Mouse (Mus musculus): ENCODE measurements around the gene Ybx1.

DNA sequence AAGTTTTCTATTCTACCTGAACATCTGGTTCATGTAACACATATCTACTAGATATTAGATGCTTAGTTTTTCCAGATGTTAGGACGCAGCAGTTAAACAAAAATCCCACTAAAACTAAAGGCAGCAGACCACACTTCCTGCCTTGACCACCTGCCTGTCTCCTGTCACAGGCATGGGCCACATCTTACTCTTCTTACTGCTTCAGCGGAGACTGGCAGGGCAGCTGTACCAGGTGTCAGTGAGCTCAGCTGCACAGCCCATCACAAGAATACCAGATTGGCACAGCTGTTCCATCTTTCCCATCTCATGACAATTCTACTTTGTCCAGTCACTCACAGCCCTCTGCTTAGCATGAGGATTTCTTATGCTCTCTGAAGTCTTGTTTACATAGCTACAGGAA lies 3.0 kb upstream of the Ybx1 start:
- TF ChIP-seq CTCF (IDR thresholded peaks at IDR 0.05): no peak
- TF ChIP-seq POLR2A (IDR thresholded peaks at IDR 0.05; ENCODE audit: insufficient read depth, low read depth, low read length): no peak
- no peak for TF ChIP-seq EP300 (IDR thresholded peaks at IDR 0.05; ENCODE audit: insufficient read depth, low read depth, low read length)

All from heart, adult 2 months (tissue).